ENCODE assay signal across 17 mouse cellular contexts in genomic region chr5:138769126-138769525, GRCm38 (mm10). TPM values are rescaled to one million over a fixed set of nuclear protein-coding genes. Genes with fewer than 3 reads are reported as not detected.
DNase-seq lines count a peak whose midpoint lies in the region; ATAC-seq and TF ChIP-seq lines count a peak whose summit lies in the region.
"Had no signal": no experiment of that assay in that cellular context is flagged by ENCODE, and none has a peak within 500 bp of the region (broad histone marks: within the 10 kb centered on the region; RNA-seq: fewer than 3 reads in every experiment).

No protein-coding gene starts in this region.

- no peak overlapping the region for H3K4me3 ChIP-seq in intestine, embryonic 15.5 days (replicated peaks)
- H3K4me3 ChIP-seq in intestine, postnatal 0 days (ENCODE audit: low read depth, low read length) = no peak overlapping the region
- H3K4me3 ChIP-seq in lung, postnatal 0 days (ENCODE audit: low read depth, low read length) = no peak overlapping the region
- H3K4me3 ChIP-seq: embryonic facial prominence, embryonic 12.5 days; hindbrain, embryonic 13.5 days; limb, embryonic 15.5 days; midbrain, embryonic 12.5 days had no signal

- no peaks in the 10 kb centered on the region for H3K36me3 ChIP-seq in intestine, embryonic 15.5 days
- H3K36me3 ChIP-seq in intestine, postnatal 0 days (ENCODE audit: control insufficient read depth, insufficient read depth) = no peaks in the 10 kb centered on the region
- no peaks in the 10 kb centered on the region for H3K36me3 ChIP-seq in lung, postnatal 0 days (ENCODE audit: insufficient read depth, low read length)
- H3K36me3 ChIP-seq: embryonic facial prominence, embryonic 12.5 days; limb, embryonic 15.5 days had no signal

- no peak overlapping the region for H3K9ac ChIP-seq in intestine, embryonic 15.5 days
- no peak overlapping the region for H3K9ac ChIP-seq in intestine, postnatal 0 days (ENCODE audit: low read depth, low read length)
- H3K9ac ChIP-seq in lung, postnatal 0 days (replicated peaks; ENCODE audit: low read depth) = no peak overlapping the region
- H3K9ac ChIP-seq: embryonic facial prominence, embryonic 12.5 days; hindbrain, embryonic 13.5 days; limb, embryonic 15.5 days; midbrain, embryonic 12.5 days had no signal

- H3K9me3 ChIP-seq in intestine, embryonic 15.5 days = no peaks in the 10 kb centered on the region
- H3K9me3 ChIP-seq in intestine, postnatal 0 days (ENCODE audit: control insufficient read depth) = no peaks in the 10 kb centered on the region
- H3K9me3 ChIP-seq in lung, postnatal 0 days (ENCODE audit: low read length) = no peaks in the 10 kb centered on the region
- H3K9me3 ChIP-seq: embryonic facial prominence, embryonic 12.5 days; hindbrain, embryonic 13.5 days; limb, embryonic 15.5 days; midbrain, embryonic 12.5 days had no signal

- no peak overlapping the region for H3K4me2 ChIP-seq in intestine, embryonic 15.5 days (replicated peaks)
- H3K4me2 ChIP-seq in intestine, postnatal 0 days (replicated peaks; ENCODE audit: low read depth) = no peak overlapping the region
- H3K4me2 ChIP-seq in lung, postnatal 0 days (replicated peaks; ENCODE audit: low read depth, low read length) = no peak overlapping the region
- H3K4me2 ChIP-seq: embryonic facial prominence, embryonic 12.5 days; hindbrain, embryonic 13.5 days; limb, embryonic 15.5 days; midbrain, embryonic 12.5 days had no signal

- H3K27ac ChIP-seq in intestine, embryonic 15.5 days = no peak overlapping the region
- H3K27ac ChIP-seq in intestine, postnatal 0 days (ENCODE audit: low read depth, low read length) = no peak overlapping the region
- peak overlapping the region; percentile 32; the same call in 1 of the 2 replicates for H3K27ac ChIP-seq in lung, postnatal 0 days (ENCODE audit: low read length)
- H3K27ac ChIP-seq: embryonic facial prominence, embryonic 12.5 days; hindbrain, embryonic 13.5 days; limb, embryonic 15.5 days; macrophage; midbrain, embryonic 12.5 days had no signal

- TF ChIP-seq CTCF in intestine, postnatal 0 days (IDR thresholded peaks at IDR 0.05; ENCODE audit: low read depth) = no peak
- no peak for TF ChIP-seq CTCF in lung, postnatal 0 days (IDR thresholded peaks at IDR 0.05)

- H3K4me1 ChIP-seq in intestine, embryonic 15.5 days (replicated peaks) = no peaks in the 10 kb centered on the region
- no peaks in the 10 kb centered on the region for H3K4me1 ChIP-seq in intestine, postnatal 0 days (replicated peaks; ENCODE audit: control insufficient read depth, insufficient read depth, low read length)
- H3K4me1 ChIP-seq in lung, postnatal 0 days (ENCODE audit: insufficient read depth, low read depth, low read length) = peaks cover 3% of the 10 kb centered on the region; the same call in 1 of the 2 replicates
- H3K4me1 ChIP-seq: embryonic facial prominence, embryonic 12.5 days; limb, embryonic 15.5 days; midbrain, embryonic 12.5 days had no signal

- TF ChIP-seq EP300 in lung, postnatal 0 days (IDR thresholded peaks at IDR 0.05) = no peak; the same call in 1 of the 2 replicates

- DNase-seq in heart, postnatal 25 days (ENCODE audit: low spot score) = peak; percentile 62
- peak; percentile 84 for DNase-seq in lung, postnatal 0 days (ENCODE audit: low spot score)
- peak; percentile 53 for DNase-seq in testis, postnatal 10 days (ENCODE audit: low spot score)
- DNase-seq in left cerebral cortex, postnatal 4 days = no peak
- DNase-seq in layer of hippocampus, postnatal 25 days (ENCODE audit: extremely low spot score in 1 of 2, low spot score in 1 of 2) = no peak
- DNase-seq: cerebellum, adult 11-12 months; kidney, adult 11 months; layer of hippocampus, postnatal 36 days had no signal

- intact Hi-C loops in heart, postnatal 25 days (cut with DNase I) = no loop called here
- intact Hi-C loops in left cerebral cortex, postnatal 4 days (cut with DNase I) = no loop called here

- WGBS in intestine, embryonic 15.5 days = 59% methylated on average over 5 of the region's 5 CpGs
- WGBS in intestine, postnatal 0 days = 65% methylated on average over 5 of the region's 5 CpGs
- WGBS in lung, postnatal 0 days = 41% methylated on average over 5 of the region's 5 CpGs

- peak; percentile 36; the same call in 1 of the 2 replicates for ATAC-seq in intestine, embryonic 15.5 days
- ATAC-seq in intestine, postnatal 0 days = no peak
- ATAC-seq in lung, postnatal 0 days = peak; percentile 91

- H3K27me3 ChIP-seq in intestine, embryonic 15.5 days (replicated peaks) = no peaks in the 10 kb centered on the region
- H3K27me3 ChIP-seq in intestine, postnatal 0 days (replicated peaks; ENCODE audit: control insufficient read depth, insufficient read depth, low read length) = no peaks in the 10 kb centered on the region
- no peaks in the 10 kb centered on the region for H3K27me3 ChIP-seq in lung, postnatal 0 days (replicated peaks; ENCODE audit: insufficient read depth, low read length)
- H3K27me3 ChIP-seq: embryonic facial prominence, embryonic 12.5 days; hindbrain, embryonic 13.5 days; limb, embryonic 15.5 days; midbrain, embryonic 12.5 days had no signal

RNA-seq across cellular contexts. Expression of gene Fam20c, which starts 14.8 kb away (rescaled TPM):
- 7.3 and 8.2 TPM in 2 replicates for polyA plus RNA-seq in intestine, embryonic 15.5 days (2015; fragmentation: Nextera tagmentation; extraction: Ambion mirVana)
- polyA plus RNA-seq in intestine, postnatal 0 days (2015; fragmentation: Nextera tagmentation; extraction: Ambion mirVana) = 2.5 and 3.3 TPM in 2 replicates
- total RNA-seq in heart, postnatal 25 days (2021) = 10 to 100 TPM; 10.7 to 12.2 TPM
- 4.9 and 5.6 TPM in 2 replicates for polyA plus RNA-seq in lung, postnatal 0 days (2015; fragmentation: Nextera tagmentation; extraction: Ambion mirVana)
- total RNA-seq in left cerebral cortex, postnatal 4 days (2021) = 10 to 100 TPM; 79.5 to 92.0 TPM
- 10 to 100 TPM; 31.2 to 31.7 TPM for total RNA-seq in layer of hippocampus, postnatal 25 days (2021)

RNA-seq across cellular contexts. Expression of gene Gm5294, which starts 50.8 kb away (rescaled TPM):
- polyA plus RNA-seq in intestine, embryonic 15.5 days (2015; fragmentation: Nextera tagmentation; extraction: Ambion mirVana) = not detected in 2 replicates
- polyA plus RNA-seq in intestine, postnatal 0 days (2015; fragmentation: Nextera tagmentation; extraction: Ambion mirVana) = not detected in 2 replicates
- not detected for total RNA-seq in heart, postnatal 25 days (2021)
- not detected in 2 replicates for polyA plus RNA-seq in lung, postnatal 0 days (2015; fragmentation: Nextera tagmentation; extraction: Ambion mirVana)
- total RNA-seq in left cerebral cortex, postnatal 4 days (2021) = not detected
- total RNA-seq in layer of hippocampus, postnatal 25 days (2021) = not detected
- total RNA-seq: layer of hippocampus, postnatal 36 days had no signal
- polyA plus RNA-seq: C2C12; limb, embryonic 15.5 days; macrophage; midbrain, embryonic 12.5 days; spleen, adult 2 months had no signal

Comparison
In these comparisons a context has a peak if more than half of its experiments do, and no peak if none do; other contexts are left out.
1. DNase-seq: peak in heart, postnatal 25 days (single experiment), lung, postnatal 0 days (single experiment) and testis, postnatal 10 days (single experiment); none in left cerebral cortex, postnatal 4 days (single experiment) and layer of hippocampus, postnatal 25 days (0 of 2).